Mouse (Mus musculus) ES-E14 (cell line): ENCODE results near the gene Trim42. TPM values are rescaled to one million over a fixed set of nuclear protein-coding genes. Genes with fewer than 3 reads are reported as not detected.

Source experiments
- DNase-seq: peaks from one replicate; pipeline ENCODE4 v3.0.0-alpha.2; 2013; ENCODE audit warnings: low read depth, low spot score
- H3K27ac ChIP-seq: 2 replicates; pipeline ENCODE4 v1.5.1; 2012; ENCODE audit warnings: low read depth, mild to moderate bottlenecking, low read length, moderate library complexity, mixed read lengths; ENCODE audit not compliant: poor library complexity, insufficient read depth, severe bottlenecking
- H3K36me3 ChIP-seq: 2 replicates; pipeline ENCODE4 v1.6.1; 2012; ENCODE audit warnings: mild to moderate bottlenecking, low read length, moderate library complexity, mixed read lengths; ENCODE audit not compliant: control insufficient read depth, poor library complexity, insufficient read depth, severe bottlenecking
- H3K4me1 ChIP-seq, 2 experiments: fragments of 150-350 bp in 1 of 2; sonication (generic) in 1 of 2; 2 replicates each; pipeline ENCODE4 v1.6.1; 2012; ENCODE audit warnings: low read length in 2 of 2, mild to moderate bottlenecking in 1 of 2, mixed read lengths in 1 of 2; ENCODE audit not compliant: control insufficient read depth in 2 of 2, insufficient read depth in 2 of 2, poor library complexity in 1 of 2
- H3K4me3 ChIP-seq, 2 experiments: fragments of 150-350 bp in 1 of 2; sonication (generic) in 1 of 2; 2 replicates each; pipeline ENCODE4 v1.5.1; 2012; ENCODE audit warnings: low read length in 2 of 2, low read depth in 1 of 2, mild to moderate bottlenecking in 1 of 2, mixed read lengths in 1 of 2; ENCODE audit not compliant: insufficient read depth in 1 of 2, poor library complexity in 1 of 2, severe bottlenecking in 1 of 2
- H3K9ac ChIP-seq: 2 replicates; pipeline ENCODE4 v1.6.1; 2012; ENCODE audit warnings: low read depth, mild to moderate bottlenecking, low read length, mixed read lengths; ENCODE audit not compliant: poor library complexity, insufficient read depth, severe bottlenecking
- H3K9me3 ChIP-seq: fragments of 150-350 bp; sonication (generic); 2 replicates; pipeline ENCODE4 v1.6.1; 2012; ENCODE audit warnings: low read depth, mild to moderate bottlenecking, low read length; ENCODE audit not compliant: control insufficient read depth, insufficient read depth
- CHD2 ChIP-seq: IDR thresholded peaks from 2 replicates; pipeline ENCODE4 v1.6.1; 2014; ENCODE audit warnings: mild to moderate bottlenecking, low read depth, low read length, inconsistent platforms
- HCFC1 ChIP-seq: IDR thresholded peaks from 2 replicates; pipeline ENCODE4 v1.6.1; 2012; ENCODE audit warnings: low read length, inconsistent platforms, borderline replicate concordance; ENCODE audit not compliant: insufficient read depth
- MAFK ChIP-seq: IDR thresholded peaks from 2 replicates; pipeline ENCODE4 v1.6.1; 2014; ENCODE audit warnings: mild to moderate bottlenecking, low read depth, low read length, inconsistent platforms; ENCODE audit not compliant: insufficient read depth
- ZC3H11A ChIP-seq: IDR thresholded peaks from 2 replicates; pipeline ENCODE4 v1.6.1; 2012; ENCODE audit warnings: low read depth, mild to moderate bottlenecking, inconsistent platforms, low read length, borderline replicate concordance
- ZNF384 ChIP-seq: IDR thresholded peaks from 2 replicates; pipeline ENCODE4 v1.6.1; 2012; ENCODE audit warnings: low read depth, low read length, inconsistent platforms
- in situ Hi-C, 2 experiments: fragments of 600-800 bp; cut with MboI; formaldehyde crosslinking; loops; one replicate each; pipeline ENCODE4 v1.15.1; 2025; ENCODE audit warnings: low sequenced_read_pairs in 2 of 2, inconsistent platforms in 1 of 2; ENCODE audit not compliant: unreplicated experiment in 2 of 2
- total RNA-seq: library from RNA; depleted of rRNA; stranded (reverse); fragments of 300-350 nt; gene quantifications from 2 replicates; pipeline ENCODE4 v1.2.3, GENCODE M21; 2012

Gene Trim42
- total RNA-seq, 1 experiment, result not detected

DNA sequence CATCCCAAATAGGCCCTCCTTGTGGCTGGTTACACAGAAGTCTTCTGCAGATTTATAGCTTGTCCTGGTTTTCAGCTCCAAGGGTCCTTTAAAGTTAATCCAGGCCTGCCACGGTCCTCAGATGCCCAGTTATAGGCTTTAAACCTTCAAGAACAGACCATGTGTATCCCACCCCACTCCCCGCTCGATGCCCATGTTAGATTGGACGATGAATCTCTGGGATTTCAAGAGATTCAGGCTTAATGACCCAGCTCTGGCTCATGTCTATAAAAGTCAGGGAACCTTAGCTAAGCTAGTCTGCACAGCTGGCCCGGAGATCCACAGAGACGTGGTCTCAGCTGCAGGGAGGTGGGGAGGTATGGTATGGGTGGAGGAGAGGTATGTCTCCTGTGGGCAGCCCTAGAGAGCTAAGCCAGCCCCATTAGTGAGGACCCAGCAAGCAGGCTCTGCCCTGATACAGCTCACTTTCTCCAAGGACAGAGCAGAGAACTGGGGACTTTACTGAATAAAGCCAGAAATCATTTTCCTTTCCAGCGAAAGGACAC, 60.2 kb downstream of the Trim42 start:
- no peaks in the 10 kb centered on the region for H3K36me3 ChIP-seq
- no peaks in the 10 kb centered on the region for H3K9me3 ChIP-seq
- no peak overlapping the region for H3K27ac ChIP-seq
- no peaks in the 10 kb centered on the region for H3K4me1 ChIP-seq
- DNase-seq, result no peak
- no peak overlapping the region for H3K4me3 ChIP-seq
- no peak overlapping the region for H3K9ac ChIP-seq
- in situ Hi-C loops, result no loop called here
- TF ChIP-seq MAFK (no peak), HCFC1 (no peak), CHD2 (no peak), ZNF384 (no peak), ZC3H11A (no peak)

DNA sequence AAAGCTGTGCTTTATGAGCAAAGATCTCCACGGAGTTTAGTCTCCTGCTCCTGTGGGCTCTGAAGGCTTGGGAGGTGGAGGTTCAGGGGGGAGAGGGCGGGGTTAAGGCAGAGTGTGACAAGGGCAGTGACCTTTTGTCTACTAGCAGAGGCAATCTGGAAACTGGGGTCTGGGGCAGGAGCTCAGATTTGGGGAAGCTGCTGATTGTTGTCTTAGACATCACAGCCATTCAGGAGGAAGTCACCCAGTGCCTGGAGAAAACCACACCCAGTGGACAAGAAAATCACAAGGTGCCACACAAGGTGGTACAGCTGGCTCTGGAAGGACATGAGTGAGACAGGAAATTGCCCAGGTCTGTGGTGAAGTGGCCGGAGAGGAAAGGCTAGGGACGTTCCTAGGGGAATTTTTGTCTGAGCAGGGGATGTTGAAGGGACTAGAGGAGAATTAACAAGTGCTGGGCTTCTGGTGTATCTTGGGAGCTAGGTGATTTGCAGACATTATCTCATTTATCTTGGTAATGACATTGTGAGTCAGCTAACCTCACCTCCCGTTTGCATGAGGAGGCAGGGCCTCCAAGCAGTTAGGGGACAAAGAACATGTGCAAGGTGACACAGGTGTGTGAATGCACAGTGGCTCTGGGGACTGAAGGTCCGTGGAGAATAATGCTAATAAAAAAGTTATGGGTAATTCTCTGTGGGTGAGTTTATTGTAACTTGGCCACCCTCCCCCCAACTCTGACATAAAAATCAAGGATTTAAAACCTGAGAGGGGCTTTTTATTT, 61.9 kb downstream of the Trim42 start:
- Histone ChIP-seq H3K9ac (no peak overlapping the region), H3K4me3 (no peak overlapping the region), H3K27ac (no peak overlapping the region), H3K4me1 (no peaks in the 10 kb centered on the region), H3K36me3 (no peaks in the 10 kb centered on the region), H3K9me3 (no peaks in the 10 kb centered on the region)
- in situ Hi-C loops, result no loop called here
- TF ChIP-seq ZC3H11A (no peak), ZNF384 (no peak), HCFC1 (no peak), MAFK (no peak), CHD2 (no peak)
- DNase-seq, result no peak
